Mouse (Mus musculus) myocyte (in vitro differentiated cells): ENCODE data around the gene Gm3952.

Experiments used
- MAX ChIP-seq: IDR thresholded peaks from one replicate; pipeline ENCODE4 v1.6.1; 2011; ENCODE audit warnings: low read depth, mild to moderate bottlenecking, control low read depth
- POLR2A ChIP-seq: IDR thresholded peaks from one replicate; pipeline ENCODE4 v1.6.1; 2011; ENCODE audit warnings: low read depth, mild to moderate bottlenecking, control low read depth, moderate library complexity; ENCODE audit not compliant: insufficient read length

- TF ChIP-seq POLR2A (no peak), MAX (no peak)
These were observed 62.8 kb downstream of the Gm3952 start for GRCm38 (mm10) chr8:128735692-128736091.
